Mouse (Mus musculus) limb, embryonic 15.5 days (tissue): ENCODE data around the gene Olfr961. TPM values are rescaled to one million over a fixed set of nuclear protein-coding genes. Genes with fewer than 3 reads are reported as not detected.

Experiments used
- ATAC-seq: fragments of 200-750 bp; cut with Nextera tagmentation; 2 replicates; pipeline ENCODE4 v1.8.0; 2017; ENCODE audit warnings: low read depth, moderate TSS enrichment; ENCODE audit not compliant: insufficient number of reproducible peaks, low FRiP score, low TSS enrichment
- H3K27ac ChIP-seq: fragments of 300-500 bp; sonication (generic); 2 replicates; pipeline ENCODE4 v1.5.1; 2015; ENCODE audit warnings: moderate library complexity, mild to moderate bottlenecking, inconsistent platforms
- H3K27me3 ChIP-seq: fragments of 300-500 bp; sonication (generic); 2 replicates; pipeline ENCODE4 v1.6.1; 2015; ENCODE audit warnings: inconsistent platforms
- H3K36me3 ChIP-seq: fragments of 300-500 bp; sonication (generic); 2 replicates; pipeline ENCODE4 v1.6.1; 2015; ENCODE audit warnings: inconsistent platforms
- H3K4me1 ChIP-seq: fragments of 300-500 bp; sonication (generic); 2 replicates; pipeline ENCODE4 v1.6.1; 2015; ENCODE audit warnings: inconsistent platforms
- H3K4me2 ChIP-seq: fragments of 300-500 bp; sonication (generic); 2 replicates; pipeline ENCODE4 v1.6.1; 2015; ENCODE audit warnings: mild to moderate bottlenecking, inconsistent platforms
- H3K4me3 ChIP-seq: fragments of 300-500 bp; sonication (generic); 2 replicates; pipeline ENCODE4 v1.5.1; 2015; ENCODE audit warnings: mild to moderate bottlenecking, inconsistent platforms
- H3K9ac ChIP-seq: fragments of 300-500 bp; sonication (generic); 2 replicates; pipeline ENCODE4 v1.6.1; 2015; ENCODE audit warnings: inconsistent platforms
- H3K9me3 ChIP-seq: fragments of 300-500 bp; sonication (generic); 2 replicates; pipeline ENCODE4 v1.6.1; 2016; ENCODE audit warnings: inconsistent platforms
- WGBS: fragments of 180-500 bp; shearing (Covaris S2); methylation state at CpG from one replicate; pipeline ENCODE4 v1.1.7; 2015; 5-methylcytosine and 5-hydroxymethylcytosine counted together
- polyA plus RNA-seq: library from polyadenylated mRNA; unstranded; fragments of >200 nt; fragmentation: Nextera tagmentation; extraction: Ambion mirVana; gene quantifications from 2 replicates; pipeline ENCODE4 v1.2.1, GENCODE M21; 2015

The Olfr961 gene
- polyA plus RNA-seq, 1 experiment from 2014 or later, result not detected

DNA sequence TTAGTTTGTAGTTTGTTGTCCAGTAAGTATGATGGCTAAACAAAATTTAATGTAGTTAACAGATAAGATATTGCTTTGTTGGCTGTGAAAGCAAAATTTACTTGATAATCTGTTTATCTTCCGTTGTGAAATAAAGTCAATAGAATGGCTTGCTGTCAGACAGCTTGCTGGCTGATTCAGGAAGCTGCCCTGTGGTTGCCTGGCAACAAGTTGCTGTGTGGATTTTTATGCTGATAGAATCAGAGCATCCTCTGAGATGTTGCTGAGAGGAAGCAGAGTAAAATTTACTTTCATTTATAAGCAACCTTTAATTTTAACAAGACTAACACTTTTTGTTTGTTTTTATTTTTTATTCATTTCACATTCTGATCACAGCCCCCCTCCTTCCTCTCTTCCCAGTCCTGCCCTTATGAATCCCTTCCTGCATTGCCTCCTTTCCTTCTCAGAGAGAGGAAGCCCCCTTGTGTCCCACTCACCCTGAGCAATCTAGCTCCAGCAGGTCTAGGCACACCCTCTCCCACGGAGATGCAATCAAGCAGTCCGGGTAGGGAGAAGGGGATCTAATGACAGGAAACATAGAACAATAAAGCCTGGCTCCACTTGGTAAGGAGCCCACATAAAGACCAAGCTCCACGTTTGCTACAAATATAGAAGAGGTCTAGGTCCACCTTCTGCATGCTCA lies 10.8 kb upstream of the Olfr961 start:
- Histone ChIP-seq H3K4me2 (no peak overlapping the region), H3K27me3 (no peaks in the 10 kb centered on the region), H3K4me3 (no peak overlapping the region), H3K4me1 (no peaks in the 10 kb centered on the region), H3K9ac (no peak overlapping the region), H3K36me3 (no peaks in the 10 kb centered on the region), H3K9me3 (no peaks in the 10 kb centered on the region), H3K27ac (no peak overlapping the region)
- 31% methylated on average over 4 of the region's 4 CpGs for WGBS
- no peak for ATAC-seq

- ATAC-seq, result no peak
- Histone ChIP-seq H3K27me3 (no peaks in the 10 kb centered on the region), H3K4me1 (no peaks in the 10 kb centered on the region), H3K9ac (no peak overlapping the region), H3K36me3 (no peaks in the 10 kb centered on the region), H3K9me3 (no peaks in the 10 kb centered on the region), H3K4me2 (no peak overlapping the region), H3K4me3 (no peak overlapping the region), H3K27ac (no peak overlapping the region)
- WGBS, result 85% methylated on average over 4 of the region's 4 CpGs
Measured at GRCm38 (mm10) chr9:39647382-39647781, 2.5 kb downstream of the Olfr961 start.

DNA sequence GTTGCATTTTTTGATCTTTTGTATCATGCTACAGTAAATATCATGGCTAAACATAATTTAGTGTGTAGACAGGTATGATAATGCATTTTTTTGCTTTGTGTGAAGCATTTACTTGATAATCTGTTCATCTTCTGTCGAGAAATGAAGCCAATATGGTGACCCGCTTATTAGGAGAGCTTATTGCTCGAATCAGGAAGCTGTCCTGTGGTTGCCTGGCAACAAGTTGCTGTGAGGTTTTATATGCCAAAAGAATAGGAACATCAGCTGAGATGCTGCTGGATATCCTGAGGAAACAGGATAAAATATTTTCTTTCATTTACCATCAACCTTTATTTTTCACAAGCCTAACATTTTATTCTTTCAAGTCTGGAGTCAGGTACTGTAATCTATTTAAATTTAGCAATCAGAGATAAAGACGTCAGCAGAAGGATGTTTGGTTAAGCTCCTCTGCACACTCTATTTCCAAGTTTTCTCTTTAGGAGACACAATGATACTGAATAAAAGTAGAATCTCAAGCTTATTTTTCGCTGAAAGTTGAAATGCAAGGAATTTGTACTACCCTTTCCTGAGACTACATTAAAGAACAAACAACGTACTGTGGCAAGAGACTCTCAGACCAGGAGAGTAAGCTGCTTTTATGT lies 10.0 kb downstream of the Olfr961 start:
- H3K9me3 ChIP-seq, result no peaks in the 10 kb centered on the region
- no peak overlapping the region for H3K4me3 ChIP-seq
- H3K4me1 ChIP-seq, result no peaks in the 10 kb centered on the region
- H3K4me2 ChIP-seq, result no peak overlapping the region
- no peak overlapping the region for H3K27ac ChIP-seq
- H3K27me3 ChIP-seq, result no peaks in the 10 kb centered on the region
- no peak overlapping the region for H3K9ac ChIP-seq
- ATAC-seq, result no peak
- H3K36me3 ChIP-seq, result no peaks in the 10 kb centered on the region
- WGBS, result 74% methylated on average over 6 of the region's 6 CpGs

GRCm38 (mm10) chr9:39666905-39667304 lies 22.0 kb downstream of the Olfr961 start, which contains the start of gene Olfr963:
TSS of gene Olfr963 (plus strand) at chr9:39667205.
- no peak within 1 kb of the TSS for H3K4me3 ChIP-seq
- no peak within 1 kb of the TSS for H3K27ac ChIP-seq
- H3K4me1 ChIP-seq, result no peaks in the 10 kb centered on the region
- H3K9ac ChIP-seq, result no peak within 1 kb of the TSS
- H3K4me2 ChIP-seq, result no peak within 1 kb of the TSS
- H3K27me3 ChIP-seq, result no peaks in the 10 kb centered on the region
- no peaks in the 10 kb centered on the region for H3K36me3 ChIP-seq
- WGBS, result 85% methylated on average over 1 of the region's 1 CpGs
- ATAC-seq, result no peak
- H3K9me3 ChIP-seq, result no peaks in the 10 kb centered on the region

DNA sequence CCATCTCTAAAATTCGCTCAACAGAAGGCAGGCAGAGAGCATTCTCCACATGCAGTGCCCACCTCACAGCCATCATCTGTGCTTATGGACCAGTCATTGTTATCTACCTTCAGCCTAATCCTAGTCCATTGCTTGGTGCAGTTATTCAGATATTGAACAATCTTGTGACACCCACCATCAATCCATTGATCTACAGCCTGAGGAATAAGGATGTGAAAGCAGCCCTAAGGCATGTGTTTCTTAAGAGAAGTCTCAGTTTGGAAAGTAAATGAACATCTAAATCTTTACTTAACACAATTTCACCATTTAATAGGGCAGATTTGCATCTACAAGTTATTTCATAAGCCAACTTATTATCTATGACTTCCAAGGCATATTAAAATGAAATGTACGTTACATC lies 24.8 kb downstream of the Olfr961 start:
- H3K9ac ChIP-seq, result no peak overlapping the region
- H3K4me1 ChIP-seq, result no peaks in the 10 kb centered on the region
- H3K9me3 ChIP-seq, result no peaks in the 10 kb centered on the region
- ATAC-seq, result no peak
- H3K4me3 ChIP-seq, result no peak overlapping the region
- H3K36me3 ChIP-seq, result no peaks in the 10 kb centered on the region
- no peak overlapping the region for H3K27ac ChIP-seq
- H3K4me2 ChIP-seq, result no peak overlapping the region
- no peaks in the 10 kb centered on the region for H3K27me3 ChIP-seq
- WGBS, result 80% methylated on average over 2 of the region's 2 CpGs

GRCm38 (mm10) chr9:39674820-39675219 lies 29.9 kb downstream of the Olfr961 start:
- Histone ChIP-seq H3K9ac (no peak overlapping the region), H3K4me1 (no peaks in the 10 kb centered on the region), H3K27me3 (no peaks in the 10 kb centered on the region), H3K9me3 (no peaks in the 10 kb centered on the region), H3K36me3 (no peaks in the 10 kb centered on the region), H3K27ac (no peak overlapping the region), H3K4me2 (no peak overlapping the region), H3K4me3 (no peak overlapping the region)
- 78% methylated on average over 2 of the region's 2 CpGs for WGBS
- ATAC-seq, result no peak

GRCm38 (mm10) chr9:39678557-39678956 lies 33.7 kb downstream of the Olfr961 start:
- Histone ChIP-seq H3K4me1 (no peaks in the 10 kb centered on the region), H3K9me3 (no peaks in the 10 kb centered on the region), H3K27ac (no peak overlapping the region), H3K27me3 (no peaks in the 10 kb centered on the region), H3K4me3 (no peak overlapping the region), H3K4me2 (no peak overlapping the region), H3K9ac (no peak overlapping the region), H3K36me3 (no peaks in the 10 kb centered on the region)
- ATAC-seq, result no peak
- WGBS, result 93% methylated on average over 2 of the region's 2 CpGs

DNA sequence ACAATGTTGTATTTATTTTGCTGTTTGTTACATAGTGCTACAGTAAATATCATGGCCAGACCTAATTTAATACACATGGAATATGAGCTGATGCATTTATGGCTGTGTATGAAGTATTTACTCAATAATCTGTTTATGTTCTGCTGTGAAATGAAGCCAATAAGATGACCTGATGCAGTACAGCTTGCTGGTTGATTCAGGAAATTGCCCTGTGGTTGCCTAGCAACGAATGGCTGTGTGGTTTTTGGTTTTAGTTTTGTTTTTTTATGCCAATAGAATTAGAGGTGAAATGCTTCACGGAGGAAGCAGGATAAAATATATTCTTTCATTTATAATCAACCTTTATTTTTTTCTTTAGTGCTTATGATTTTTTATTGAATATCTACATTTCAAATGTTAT lies 34.4 kb downstream of the Olfr961 start:
- Histone ChIP-seq H3K27ac (no peak overlapping the region), H3K9me3 (no peaks in the 10 kb centered on the region), H3K4me3 (no peak overlapping the region), H3K4me1 (no peaks in the 10 kb centered on the region), H3K36me3 (no peaks in the 10 kb centered on the region), H3K4me2 (no peak overlapping the region), H3K27me3 (no peaks in the 10 kb centered on the region), H3K9ac (no peak overlapping the region)
- WGBS, result 51% methylated on average over 2 of the region's 2 CpGs
- no peak for ATAC-seq

Other genes with a start within 250 kb of the Olfr961 start
- gene Olfr952, start 217.9 kb upstream of the Olfr961 start, polyA plus RNA-seq, result not detected in 2 replicates
- gene Olfr954, start 188.4 kb upstream of the Olfr961 start, polyA plus RNA-seq, result not detected in 2 replicates
- gene Olfr955, start 173.1 kb upstream of the Olfr961 start, polyA plus RNA-seq, result not detected in 2 replicates
- not detected in 2 replicates for gene Olfr44, start 151.1 kb upstream of the Olfr961 start, polyA plus RNA-seq
- not detected in 2 replicates for gene Olfr957, start 129.3 kb upstream of the Olfr961 start, polyA plus RNA-seq
- gene Olfr958, start 91.0 kb upstream of the Olfr961 start, polyA plus RNA-seq, result not detected in 2 replicates
- gene Olfr959, start 69.5 kb upstream of the Olfr961 start, polyA plus RNA-seq, result not detected in 2 replicates
- 75.0 and 122 TPM in 2 replicates for gene AW551984, start 40.7 kb upstream of the Olfr961 start, polyA plus RNA-seq
- gene Olfr148, start 34.4 kb upstream of the Olfr961 start, polyA plus RNA-seq, result not detected in 2 replicates
- not detected in 2 replicates for gene Olfr960, start 23.7 kb upstream of the Olfr961 start, polyA plus RNA-seq
- gene Olfr963, start 22.1 kb downstream of the Olfr961 start, polyA plus RNA-seq, result not detected in 2 replicates
- gene Olfr149, start 62.0 kb downstream of the Olfr961 start, polyA plus RNA-seq, result not detected in 2 replicates
- gene Olfr965, start 66.3 kb downstream of the Olfr961 start, polyA plus RNA-seq, result not detected in 2 replicates
- gene Olfr150, start 85.9 kb downstream of the Olfr961 start, polyA plus RNA-seq, result not detected in 2 replicates
- gene Olfr967, start 101.2 kb downstream of the Olfr961 start, polyA plus RNA-seq, result not detected in 2 replicates
- gene Olfr968, start 138.2 kb downstream of the Olfr961 start, polyA plus RNA-seq, result not detected in 2 replicates
- gene Olfr969, start 145.9 kb downstream of the Olfr961 start, polyA plus RNA-seq, result not detected in 2 replicates
- gene Olfr970, start 163.8 kb downstream of the Olfr961 start, polyA plus RNA-seq, result not detected in 2 replicates
- gene Olfr971, start 191.8 kb downstream of the Olfr961 start, polyA plus RNA-seq, result not detected in 2 replicates
- not detected in 2 replicates for gene Olfr972, start 221.3 kb downstream of the Olfr961 start, polyA plus RNA-seq